ENCODE assay signal across 18 mouse cellular contexts in genomic region chr19:46033911-46034310, GRCm38 (mm10).
"Had no signal": no experiment of that assay in that cellular context is flagged by ENCODE, and none has a peak within 500 bp of the region (broad histone marks: within the 10 kb centered on the region; RNA-seq: fewer than 3 reads in every experiment).

No protein-coding gene starts in this region.

- H3K4me3 ChIP-seq: liver, embryonic 13.5 days; liver, embryonic 15.5 days; lung, embryonic 15.5 days; megakaryocyte, embryonic 14.5 days; neural tube, embryonic 12.5 days; stomach, embryonic 15.5 days had no signal

- H3K27ac ChIP-seq: liver, embryonic 13.5 days; liver, embryonic 15.5 days; lung, embryonic 15.5 days; macrophage; neural tube, embryonic 12.5 days; stomach, embryonic 15.5 days; stomach, postnatal 0 days had no signal

- H3K27me3 ChIP-seq: liver, embryonic 13.5 days; liver, embryonic 15.5 days; lung, embryonic 15.5 days; megakaryocyte, embryonic 14.5 days; neural tube, embryonic 12.5 days; stomach, embryonic 15.5 days had no signal

- ATAC-seq: liver, postnatal 0 days; lung, postnatal 0 days had no signal

- H3K4me2 ChIP-seq: liver, embryonic 13.5 days; liver, embryonic 15.5 days; lung, embryonic 15.5 days; neural tube, embryonic 12.5 days; stomach, embryonic 15.5 days had no signal

- H3K9me3 ChIP-seq: liver, embryonic 13.5 days; liver, embryonic 15.5 days; lung, embryonic 15.5 days; neural tube, embryonic 12.5 days; stomach, embryonic 15.5 days had no signal

- DNase-seq: liver, embryonic 13.5 days; liver, postnatal 0 days; lung, adult 2 months; lung, postnatal 14 days; lung, postnatal 36 days; midbrain, embryonic 14.5 days; right cerebral cortex, postnatal 14 days; thymus, adult 2 months; thymus, postnatal 25 days; thymus, postnatal 4 days had no signal

- H3K9ac ChIP-seq: liver, embryonic 13.5 days; liver, embryonic 15.5 days; liver, postnatal 0 days; lung, embryonic 15.5 days; neural tube, embryonic 12.5 days; stomach, embryonic 15.5 days had no signal
